Mouse (Mus musculus) regulatory T cell (primary cell): ENCODE data around the gene Tuba8.

ENCODE experiments used
- in situ Hi-C: fragments of 300-600 bp; cut with MboI, MseI; formaldehyde crosslinking; loops from one replicate; pipeline ENCODE4 v1.15.1; 2025; ENCODE audit warnings: high pct_unique_total_duplicates

Tuba8 gene

GRCm38 (mm10) chr6:121194956-121195731 lies 15.4 kb upstream of the Tuba8 start:
- in situ Hi-C loops: loop anchor here (10.0 kb wide), 1 partner anchor 50 kb away; the partner anchor contains the start of gene Usp18

- in situ Hi-C loops: loop anchor here (10.0 kb wide), 1 partner anchor 47 kb away; the partner anchor contains the start of gene Usp18
Observed at GRCm38 (mm10) chr6:121197807-121198365, 12.6 kb upstream of the Tuba8 start.

- in situ Hi-C loops: no loop called here
Observed at GRCm38 (mm10) chr6:121200458-121200857, 10.0 kb upstream of the Tuba8 start.

- in situ Hi-C loops: no loop called here
Observed at GRCm38 (mm10) chr6:121202026-121202425, 8.5 kb upstream of the Tuba8 start.

GRCm38 (mm10) chr6:121206481-121206880 lies 4.0 kb upstream of the Tuba8 start:
- in situ Hi-C loops: no loop called here

GRCm38 (mm10) chr6:121209584-121209983 lies 912 bp upstream of the Tuba8 start:
- in situ Hi-C loops: no loop called here

- in situ Hi-C loops: loop anchor here (10.0 kb wide), 1 partner anchor 884 kb away; no protein-coding TSS in a partner anchor
Observed at GRCm38 (mm10) chr6:121210926-121211289, 412 bp downstream of the Tuba8 start.

- in situ Hi-C loops: loop anchor here (10.0 kb wide), 1 partner anchor 883 kb away; no protein-coding TSS in a partner anchor
Observed at GRCm38 (mm10) chr6:121211743-121212142, 1.2 kb downstream of the Tuba8 start.

- in situ Hi-C loops: loop anchor here (10.0 kb wide), 1 partner anchor 882 kb away; no protein-coding TSS in a partner anchor
Observed at GRCm38 (mm10) chr6:121212988-121213387, 2.5 kb downstream of the Tuba8 start.

GRCm38 (mm10) chr6:121214221-121214620 lies 3.7 kb downstream of the Tuba8 start:
- in situ Hi-C loops: loop anchor here (10.0 kb wide), 1 partner anchor 881 kb away; no protein-coding TSS in a partner anchor

- in situ Hi-C loops: loop anchor here (10.0 kb wide), 1 partner anchor 880 kb away; no protein-coding TSS in a partner anchor
Observed at GRCm38 (mm10) chr6:121214667-121215330, 4.3 kb downstream of the Tuba8 start.

GRCm38 (mm10) chr6:121215336-121215735 lies 4.8 kb downstream of the Tuba8 start:
- in situ Hi-C loops: loop anchor here (10.0 kb wide), 1 partner anchor 879 kb away; no protein-coding TSS in a partner anchor

- in situ Hi-C loops: loop anchor here (10.0 kb wide), 1 partner anchor 879 kb away; no protein-coding TSS in a partner anchor
Observed at GRCm38 (mm10) chr6:121215896-121216295, 5.4 kb downstream of the Tuba8 start.

GRCm38 (mm10) chr6:121216589-121217255 lies 6.2 kb downstream of the Tuba8 start:
- in situ Hi-C loops: loop anchor here (10.0 kb wide), 1 partner anchor 878 kb away; no protein-coding TSS in a partner anchor

GRCm38 (mm10) chr6:121218002-121218401 lies 7.5 kb downstream of the Tuba8 start:
- in situ Hi-C loops: loop anchor here (10.0 kb wide), 1 partner anchor 877 kb away; no protein-coding TSS in a partner anchor

GRCm38 (mm10) chr6:121219406-121219805 lies 8.9 kb downstream of the Tuba8 start:
- in situ Hi-C loops: loop anchor here (10.0 kb wide), 1 partner anchor 875 kb away; no protein-coding TSS in a partner anchor

- in situ Hi-C loops: no loop called here
Observed at GRCm38 (mm10) chr6:121220181-121220580, 9.7 kb downstream of the Tuba8 start.

GRCm38 (mm10) chr6:121221876-121222597 lies 11.5 kb downstream of the Tuba8 start:
- in situ Hi-C loops: no loop called here

GRCm38 (mm10) chr6:121223001-121223400 lies 12.5 kb downstream of the Tuba8 start:
- in situ Hi-C loops: no loop called here

GRCm38 (mm10) chr6:121224067-121224466 lies 13.6 kb downstream of the Tuba8 start:
- in situ Hi-C loops: no loop called here

- in situ Hi-C loops: no loop called here
Observed at GRCm38 (mm10) chr6:121224993-121225392, 14.5 kb downstream of the Tuba8 start.
